Mouse (Mus musculus) forebrain, embryonic 11.5 days (tissue): ENCODE data around the gene Dlgap1. TPM values are rescaled to one million over a fixed set of nuclear protein-coding genes. Genes with fewer than 3 reads are reported as not detected.
"Not testable (repeated sequence)": the region's sequence is repeated elsewhere in the genome, so short reads cannot be mapped to it uniquely, and the experiment has no call there.

Source experiments
- ATAC-seq: fragments of 200-750 bp; cut with Nextera tagmentation; replicated peaks from 2 replicates; pipeline ENCODE4 v1.8.0; 2017; ENCODE audit warnings: moderate TSS enrichment; ENCODE audit not compliant: low FRiP score
- DNase-seq: peaks from one replicate; pipeline ENCODE4 v3.0.0-alpha.2; 2017; ENCODE audit warnings: low spot score
- H3K27ac ChIP-seq: fragments of 300-500 bp; sonication (generic); 2 replicates; pipeline ENCODE4 v1.5.1; 2014; ENCODE audit warnings: low read depth, low read length
- H3K27me3 ChIP-seq: fragments of 300-500 bp; sonication (generic); 2 replicates; pipeline ENCODE4 v1.6.1; 2014; ENCODE audit warnings: mild to moderate bottlenecking, low read length, mixed read lengths; ENCODE audit not compliant: control insufficient read depth, insufficient read depth
- H3K36me3 ChIP-seq: fragments of 300-500 bp; sonication (generic); 2 replicates; pipeline ENCODE4 v1.6.1; 2014; ENCODE audit warnings: mild to moderate bottlenecking, low read length, moderate library complexity, mixed read lengths; ENCODE audit not compliant: control insufficient read depth, insufficient read depth
- H3K4me1 ChIP-seq: fragments of 300-500 bp; sonication (generic); replicated peaks from 2 replicates; pipeline ENCODE4 v1.6.1; 2014; ENCODE audit warnings: low read length, mixed read lengths; ENCODE audit not compliant: control insufficient read depth, insufficient read depth
- H3K4me2 ChIP-seq: fragments of 300-500 bp; sonication (generic); 2 replicates; pipeline ENCODE4 v1.6.1; 2014; ENCODE audit warnings: low read depth, mild to moderate bottlenecking, low read length, moderate library complexity, mixed read lengths; ENCODE audit not compliant: severe bottlenecking
- H3K4me3 ChIP-seq: fragments of 300-500 bp; sonication (generic); 2 replicates; pipeline ENCODE4 v1.5.1; 2014; ENCODE audit warnings: low read depth, low read length
- H3K9ac ChIP-seq: fragments of 300-500 bp; sonication (generic); 2 replicates; pipeline ENCODE4 v1.6.1; 2014; ENCODE audit warnings: low read length
- H3K9me3 ChIP-seq: fragments of 300-500 bp; sonication (generic); 2 replicates; pipeline ENCODE4 v1.6.1; 2016; ENCODE audit warnings: low read length, mixed read lengths; ENCODE audit not compliant: control insufficient read depth
- WGBS: fragments of 180-500 bp; shearing (Covaris S2); extraction: QIAGEN DNeasy Blood & Tissue Kit; methylation state at CpG from one replicate; pipeline ENCODE4 v1.1.7; 2014; 5-methylcytosine and 5-hydroxymethylcytosine counted together
- polyA plus RNA-seq: library from polyadenylated mRNA; unstranded; fragments of >200 nt; fragmentation: Nextera tagmentation; extraction: Ambion mirVana; gene quantifications from 2 replicates; pipeline ENCODE4 v1.2.1, GENCODE M21; 2014

Dlgap1 gene
- polyA plus RNA-seq, 1 experiment from 2014 or later: 3.0 TPM

DNA sequence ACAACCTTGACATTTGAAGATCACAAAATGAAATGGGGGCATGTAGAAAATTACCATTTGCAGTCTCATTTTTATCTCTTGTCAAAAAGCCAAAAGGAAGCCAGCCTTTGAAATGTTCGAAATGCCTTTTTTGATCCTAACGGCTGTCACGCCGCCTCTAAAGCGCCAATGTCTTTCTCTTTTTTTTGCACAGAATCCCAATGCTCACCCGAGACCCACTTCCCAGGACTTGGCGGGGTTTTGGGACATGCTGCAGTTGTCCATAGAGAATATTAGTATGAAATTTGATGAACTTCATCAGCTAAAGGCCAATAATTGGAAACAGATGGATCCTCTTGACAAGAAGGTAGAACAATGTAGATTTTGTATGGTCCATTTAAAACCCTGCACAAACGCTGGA, 846.1 kb downstream of the Dlgap1 start:
- Histone ChIP-seq H3K36me3 (no peaks in the 10 kb centered on the region), H3K27ac (no peak overlapping the region), H3K4me3 (no peak overlapping the region), H3K9me3 (no peaks in the 10 kb centered on the region), H3K27me3 (peaks cover 15% of the 10 kb centered on the region), H3K4me2 (no peak overlapping the region), H3K4me1 (peaks cover 3% of the 10 kb centered on the region; the same call in 1 of the 2 replicates), H3K9ac (no peak overlapping the region)
- DNase-seq: no peak
- no peak for ATAC-seq
- 72% methylated on average over 8 of the region's 8 CpGs for WGBS

DNA sequence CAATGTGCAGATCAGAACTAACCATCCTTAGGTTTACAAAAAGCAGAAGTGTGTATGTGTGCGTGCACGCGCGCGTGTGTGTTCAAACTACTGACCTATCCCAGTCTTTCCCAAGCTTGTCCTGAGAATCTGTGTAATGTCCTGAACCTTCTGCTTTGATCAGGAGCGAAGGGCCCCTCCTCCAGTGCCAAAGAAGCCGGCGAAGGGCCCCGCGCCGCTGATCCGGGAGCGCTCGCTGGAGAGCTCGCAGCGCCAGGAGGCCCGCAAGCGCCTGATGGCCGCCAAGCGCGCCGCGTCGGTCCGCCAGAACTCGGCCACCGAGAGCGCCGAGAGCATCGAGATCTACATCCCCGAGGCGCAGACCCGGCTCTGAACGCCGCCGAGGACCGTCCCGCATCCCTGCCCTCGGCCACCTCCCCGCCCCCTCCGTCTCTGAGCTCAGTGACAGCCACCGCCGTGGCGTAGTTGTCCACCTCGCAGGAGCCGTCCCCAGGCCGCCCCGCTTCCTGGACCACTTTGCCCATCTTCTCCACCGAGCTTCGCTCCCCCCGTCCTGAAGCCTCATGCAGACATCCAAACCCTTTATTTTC, 849.1 kb downstream of the Dlgap1 start:
- H3K4me1 ChIP-seq: peaks cover 3% of the 10 kb centered on the region; the same call in 1 of the 2 replicates
- no peaks in the 10 kb centered on the region for H3K9me3 ChIP-seq
- H3K27me3 ChIP-seq: peaks cover 17% of the 10 kb centered on the region
- peak overlapping the region; percentile 64 for H3K9ac ChIP-seq
- no peaks in the 10 kb centered on the region for H3K36me3 ChIP-seq
- DNase-seq (peak; percentile 71), ATAC-seq (peak; percentile 82)
- H3K4me2 ChIP-seq: peak overlapping the region; percentile 89
- WGBS: 2% methylated on average over 50 of the region's 51 CpGs
- H3K27ac ChIP-seq: no peak overlapping the region
- peak overlapping the region; percentile 46 for H3K4me3 ChIP-seq

DNA sequence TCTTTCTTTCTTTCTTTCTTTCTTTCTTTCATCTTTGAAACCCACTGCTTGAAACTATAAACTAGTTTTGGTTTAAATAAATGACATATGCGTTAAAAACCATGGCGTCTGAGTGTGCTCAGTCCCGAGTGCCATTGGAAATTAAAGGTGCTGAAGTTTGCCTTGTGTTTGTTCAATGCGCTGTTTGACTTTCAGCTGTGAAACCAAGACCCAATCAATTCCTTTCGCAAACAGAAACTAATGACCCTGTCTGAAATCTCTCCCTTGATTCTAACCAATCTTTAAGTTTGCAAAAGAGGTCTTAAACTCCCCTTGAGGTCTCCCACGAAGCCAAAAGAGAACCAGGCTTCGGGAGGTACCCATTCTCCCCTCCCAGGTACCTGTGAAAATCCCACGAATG, 854.2 kb downstream of the Dlgap1 start:
- H3K4me3 ChIP-seq: no peak overlapping the region
- H3K9ac ChIP-seq: no peak overlapping the region
- H3K9me3 ChIP-seq: no peaks in the 10 kb centered on the region
- H3K4me2 ChIP-seq: no peak overlapping the region
- H3K36me3 ChIP-seq: no peaks in the 10 kb centered on the region
- no peak for DNase-seq
- no peak overlapping the region for H3K27ac ChIP-seq
- no peak for ATAC-seq
- WGBS: 89% methylated on average over 8 of the region's 8 CpGs
- peaks cover 10% of the 10 kb centered on the region; the same call in 1 of the 2 replicates for H3K27me3 ChIP-seq
- no peaks in the 10 kb centered on the region for H3K4me1 ChIP-seq

DNA sequence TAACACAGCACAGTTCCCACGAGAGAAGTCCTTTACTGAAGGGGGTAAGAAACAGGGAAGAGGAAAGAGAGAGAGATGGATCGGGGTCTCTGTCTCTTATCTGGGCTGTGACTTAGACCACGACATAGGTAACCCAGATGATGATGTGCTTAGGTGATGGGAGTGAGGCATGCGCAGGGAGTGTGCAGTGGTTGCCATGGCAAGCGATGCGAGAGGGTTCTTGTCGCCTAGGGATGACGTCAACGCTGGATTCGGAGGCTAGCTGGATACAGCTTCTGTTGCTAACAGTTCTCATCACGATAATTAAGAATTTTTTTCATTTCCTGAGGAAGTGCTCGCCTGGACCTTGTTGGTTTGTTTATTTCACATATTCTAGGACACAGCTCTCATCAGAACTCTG, 857.4 kb downstream of the Dlgap1 start:
- DNase-seq: no peak
- no peak overlapping the region for H3K4me2 ChIP-seq
- WGBS: 86% methylated on average over 12 of the region's 12 CpGs
- H3K36me3 ChIP-seq: no peaks in the 10 kb centered on the region
- no peak overlapping the region for H3K4me3 ChIP-seq
- H3K27me3 ChIP-seq: no peaks in the 10 kb centered on the region
- no peak for ATAC-seq
- no peak overlapping the region for H3K27ac ChIP-seq
- no peaks in the 10 kb centered on the region for H3K4me1 ChIP-seq
- H3K9ac ChIP-seq: no peak overlapping the region
- no peaks in the 10 kb centered on the region for H3K9me3 ChIP-seq

DNA sequence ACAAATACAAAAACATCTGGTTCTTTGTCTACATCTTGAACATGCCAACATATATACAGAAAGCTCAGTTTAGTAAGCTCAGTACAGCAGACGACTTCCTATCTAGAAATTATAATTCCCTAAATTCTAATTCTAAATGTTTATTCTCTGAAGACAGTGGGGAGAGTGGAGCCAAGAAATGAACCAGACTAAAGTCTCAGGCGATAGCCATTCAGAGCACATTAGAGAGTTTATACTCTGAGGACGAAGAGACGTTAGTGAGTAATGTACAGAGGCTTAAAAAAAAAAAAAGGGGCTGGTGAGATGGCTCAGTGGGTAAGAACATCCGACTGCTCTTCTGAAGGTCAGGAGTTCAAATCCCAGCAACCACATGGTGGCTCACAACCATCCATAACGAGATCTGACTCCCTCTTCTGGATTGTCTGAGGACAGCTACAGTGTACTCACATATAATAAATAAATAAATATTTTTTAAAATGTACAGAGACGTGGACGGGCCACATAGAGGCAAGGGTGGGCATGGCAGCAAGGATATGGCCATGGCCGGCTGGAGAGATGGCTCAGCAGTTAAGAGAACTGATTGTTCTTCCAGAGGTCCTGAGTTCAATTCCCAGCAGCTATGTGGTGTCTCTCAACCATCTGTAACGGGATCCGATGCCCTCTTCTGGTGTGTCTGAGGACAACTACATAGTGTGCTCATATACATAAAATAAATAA, 858.7 kb downstream of the Dlgap1 start:
- not testable (repeated sequence) for H3K9ac ChIP-seq, H3K9me3 ChIP-seq, ATAC-seq, H3K27ac ChIP-seq, H3K36me3 ChIP-seq, H3K4me3 ChIP-seq, DNase-seq, H3K4me2 ChIP-seq, H3K27me3 ChIP-seq, H3K4me1 ChIP-seq
- WGBS: 89% methylated on average over 11 of the region's 11 CpGs

- DNase-seq: no peak
- Histone ChIP-seq H3K36me3 (no peaks in the 10 kb centered on the region), H3K27me3 (no peaks in the 10 kb centered on the region), H3K27ac (no peak overlapping the region), H3K9ac (no peak overlapping the region), H3K9me3 (no peaks in the 10 kb centered on the region), H3K4me2 (no peak overlapping the region), H3K4me3 (no peak overlapping the region), H3K4me1 (no peaks in the 10 kb centered on the region)
- ATAC-seq: no peak
- WGBS: 71% methylated on average over 4 of the region's 4 CpGs
Observed at GRCm38 (mm10) chr17:70828180-70828528, 859.3 kb downstream of the Dlgap1 start.

DNA sequence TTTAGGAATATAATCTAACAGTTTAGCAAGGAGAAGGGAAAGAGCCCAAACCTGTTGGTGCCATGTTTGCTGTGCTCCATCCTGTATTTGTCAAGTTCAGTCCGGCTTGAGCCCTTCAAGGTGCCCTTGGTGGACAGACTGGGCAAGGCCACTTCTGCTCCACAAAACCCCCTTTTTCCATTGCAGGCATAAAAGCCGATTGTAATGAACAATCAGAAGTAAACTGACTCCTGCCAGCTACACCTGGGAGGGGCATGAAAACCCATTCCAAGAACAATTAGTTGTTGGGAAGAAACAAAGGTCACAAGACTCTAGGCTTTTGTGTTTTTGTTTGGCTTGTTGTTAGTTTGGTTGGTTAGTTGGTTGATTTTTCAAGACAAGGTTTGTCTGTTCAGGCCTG, 859.7 kb downstream of the Dlgap1 start:
- no peak overlapping the region for H3K4me3 ChIP-seq
- 87% methylated on average over 2 of the region's 2 CpGs for WGBS
- H3K27ac ChIP-seq: no peak overlapping the region
- no peaks in the 10 kb centered on the region for H3K4me1 ChIP-seq
- H3K9me3 ChIP-seq: no peaks in the 10 kb centered on the region
- no peaks in the 10 kb centered on the region for H3K27me3 ChIP-seq
- H3K9ac ChIP-seq: no peak overlapping the region
- ATAC-seq (no peak), DNase-seq (no peak)
- H3K4me2 ChIP-seq: no peak overlapping the region
- H3K36me3 ChIP-seq: no peaks in the 10 kb centered on the region

- Histone ChIP-seq H3K9ac (no peak overlapping the region), H3K9me3 (no peaks in the 10 kb centered on the region), H3K4me1 (no peaks in the 10 kb centered on the region; the same call in 1 of the 2 replicates), H3K4me3 (no peak overlapping the region), H3K36me3 (no peaks in the 10 kb centered on the region), H3K27ac (no peak overlapping the region), H3K27me3 (no peaks in the 10 kb centered on the region), H3K4me2 (no peak overlapping the region)
- ATAC-seq (no peak), DNase-seq (no peak)
- 90% methylated on average over 6 of the region's 6 CpGs for WGBS
Observed at GRCm38 (mm10) chr17:70829217-70829616, 860.3 kb downstream of the Dlgap1 start.
